Comparison of ENCODE assay signal across 27 mouse cellular contexts in genomic region chr9:115200166-115200862, GRCm38 (mm10).
DNase-seq lines count a peak whose midpoint lies in the region; ATAC-seq lines count a peak whose summit lies in the region.
"Had no signal": no experiment of that assay in that cellular context is flagged by ENCODE, and none has a peak within 500 bp of the region (broad histone marks: within the 10 kb centered on the region; RNA-seq: fewer than 3 reads in every experiment).

No protein-coding gene starts in this region.

- peak; percentile 38 for DNase-seq in thymus, postnatal 14 days
- no peak for DNase-seq in thymus, adult 18-20 months
- no peak for DNase-seq in cerebellum, postnatal 10 days
- DNase-seq in spleen, postnatal 4 days (ENCODE audit: low spot score in 2 of 2): no peak
- DNase-seq: adrenal gland, adult 8-10 months; cerebellum, adult 2 months; gastrocnemius, postnatal 10 days; heart, postnatal 14 days; kidney, adult 11 months; kidney, postnatal 25 days; lung, adult 18-20 months; right cerebral cortex, postnatal 25 days had no signal

- H3K4me1 ChIP-seq in megakaryocyte, embryonic 14.5 days: peaks cover 16% of the 10 kb centered on the region
- H3K4me1 ChIP-seq: forebrain, embryonic 15.5 days; hindbrain, embryonic 15.5 days; midbrain, embryonic 13.5 days had no signal

- no peak for ATAC-seq in megakaryocyte, adult 5-6 weeks (ENCODE audit: poor library complexity, severe bottlenecking)
- ATAC-seq in megakaryocyte-erythroid progenitor cell, adult 5-6 weeks (replicated peaks; ENCODE audit: low FRiP score, low TSS enrichment, poor library complexity, severe bottlenecking): peak; percentile 63
- ATAC-seq: forebrain, embryonic 15.5 days; inflammation-experienced regulatory T-cells, adult 6 months; lung, postnatal 0 days; midbrain, embryonic 13.5 days had no signal

- peak overlapping the region; percentile 30 for H3K4me3 ChIP-seq in megakaryocyte, embryonic 14.5 days (replicated peaks)
- H3K4me3 ChIP-seq: embryonic facial prominence, embryonic 13.5 days; forebrain, embryonic 10.5 days; forebrain, embryonic 15.5 days; hindbrain, embryonic 10.5 days; hindbrain, embryonic 15.5 days; kidney, embryonic 15.5 days; left cerebral cortex, adult 2 months; limb, embryonic 13.5 days; midbrain, embryonic 13.5 days had no signal

- H3K36me3 ChIP-seq in megakaryocyte, embryonic 14.5 days (replicated peaks; ENCODE audit: low read length): no peaks in the 10 kb centered on the region
- H3K36me3 ChIP-seq: embryonic facial prominence, embryonic 13.5 days; forebrain, embryonic 10.5 days; forebrain, embryonic 15.5 days; G1E; hindbrain, embryonic 10.5 days; hindbrain, embryonic 15.5 days; kidney, embryonic 15.5 days; limb, embryonic 13.5 days; midbrain, embryonic 13.5 days had no signal

- H3K9me3 ChIP-seq in megakaryocyte, embryonic 14.5 days: no peaks in the 10 kb centered on the region
- H3K9me3 ChIP-seq: embryonic facial prominence, embryonic 13.5 days; forebrain, embryonic 10.5 days; forebrain, embryonic 15.5 days; hindbrain, embryonic 10.5 days; hindbrain, embryonic 15.5 days; kidney, embryonic 15.5 days; limb, embryonic 13.5 days; midbrain, embryonic 13.5 days had no signal

- peaks cover 62% of the 10 kb centered on the region for H3K27me3 ChIP-seq in megakaryocyte, embryonic 14.5 days (replicated peaks)
- H3K27me3 ChIP-seq: embryonic facial prominence, embryonic 13.5 days; forebrain, embryonic 15.5 days; hindbrain, embryonic 15.5 days; kidney, embryonic 15.5 days; limb, embryonic 13.5 days; midbrain, embryonic 13.5 days had no signal
